Mouse (Mus musculus) thymus, adult 2 months (tissue): Measurements from ENCODE around the gene Adar. TPM values are rescaled to one million over a fixed set of nuclear protein-coding genes. Genes with fewer than 3 reads are reported as not detected.

Experiments used
- DNase-seq: peaks from one replicate; pipeline ENCODE4 v3.0.0; 2021
- H3K27ac ChIP-seq: fragments of 200-500 bp; 2 replicates; pipeline ENCODE4 v1.5.1; 2012; ENCODE audit warnings: low read length, control low read depth; ENCODE audit not compliant: control insufficient read depth, insufficient read depth
- H3K27me3 ChIP-seq: fragments of 200-500 bp; 2 replicates; pipeline ENCODE4 v1.6.1; 2012; ENCODE audit warnings: mild to moderate bottlenecking, low read length, moderate library complexity, mixed read lengths; ENCODE audit not compliant: control insufficient read depth, insufficient read depth
- H3K36me3 ChIP-seq: fragments of 200-500 bp; 2 replicates; pipeline ENCODE4 v1.6.1; 2012; ENCODE audit warnings: mild to moderate bottlenecking, low read length, moderate library complexity; ENCODE audit not compliant: control insufficient read depth, insufficient read depth
- H3K4me1 ChIP-seq: fragments of 200-500 bp; replicated peaks from 2 replicates; pipeline ENCODE4 v1.6.1; 2012; ENCODE audit warnings: low read length; ENCODE audit not compliant: control insufficient read depth, insufficient read depth
- H3K4me3 ChIP-seq: fragments of 200-500 bp; 2 replicates; pipeline ENCODE4 v1.5.1; 2012; ENCODE audit warnings: mild to moderate bottlenecking, low read length, control low read depth, moderate library complexity; ENCODE audit not compliant: control insufficient read depth, insufficient read depth
- CTCF ChIP-seq: fragments of 200-500 bp; IDR thresholded peaks from 2 replicates; pipeline ENCODE4 v1.5.1; 2012; ENCODE audit warnings: mild to moderate bottlenecking, control low read depth, low read length, moderate library complexity, borderline replicate concordance; ENCODE audit not compliant: control insufficient read depth, poor library complexity, insufficient read depth; ENCODE audit errors: extremely low read depth
- POLR2A ChIP-seq: fragments of 200-500 bp; IDR thresholded peaks from 2 replicates; pipeline ENCODE4 v1.6.1; 2012; ENCODE audit warnings: mild to moderate bottlenecking, low read length, control low read depth, moderate library complexity; ENCODE audit not compliant: control insufficient read depth, poor library complexity, insufficient read depth; ENCODE audit errors: extremely low read depth
- WGBS: fragments of 180-500 bp; shearing (Covaris S2); methylation state at CpG from one replicate; pipeline ENCODE4 v1.1.7; 2018; 5-methylcytosine and 5-hydroxymethylcytosine counted together
- polyA plus RNA-seq: library from polyadenylated mRNA; depleted of rRNA; stranded (reverse); fragments of >200 nt; gene quantifications from 2 replicates; pipeline ENCODE4 v1.2.3, GENCODE M21; 2012

Adar gene
- polyA plus RNA-seq, 1 experiment = 71.1 TPM

DNA sequence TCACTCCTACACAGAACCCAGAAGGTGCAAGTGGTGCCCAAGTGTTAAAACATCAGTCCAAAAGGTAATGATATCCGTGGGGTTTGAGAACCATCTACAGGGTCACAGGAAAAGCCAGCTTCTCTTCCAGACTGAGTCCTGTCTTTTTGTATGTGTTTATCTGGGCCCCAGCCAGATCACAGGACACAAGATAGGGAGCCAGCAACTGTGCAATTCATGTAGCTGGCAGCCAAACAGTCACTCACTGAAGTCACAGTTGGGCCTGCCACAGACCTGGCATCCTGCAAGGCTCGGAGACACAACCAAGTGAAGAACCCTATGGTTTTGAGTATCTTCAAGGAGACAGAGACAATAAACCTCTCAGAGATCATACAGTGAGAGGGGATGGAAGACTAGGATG is 43.0 kb downstream of the Adar start:
- Histone ChIP-seq H3K27ac (no peak overlapping the region), H3K27me3 (no peaks in the 10 kb centered on the region), H3K4me3 (no peak overlapping the region), H3K36me3 (no peaks in the 10 kb centered on the region), H3K4me1 (no peaks in the 10 kb centered on the region)
- WGBS = 87% methylated on average over 2 of the region's 2 CpGs
- TF ChIP-seq CTCF (no peak), POLR2A (no peak)
- no peak for DNase-seq

- no peak for TF ChIP-seq CTCF
- TF ChIP-seq POLR2A = no peak
- Histone ChIP-seq H3K4me3 (no peak overlapping the region), H3K27ac (no peak overlapping the region), H3K4me1 (no peaks in the 10 kb centered on the region; the same call in 1 of the 2 replicates), H3K27me3 (no peaks in the 10 kb centered on the region), H3K36me3 (no peaks in the 10 kb centered on the region)
- WGBS = 73% methylated on average over 3 of the region's 3 CpGs
- DNase-seq = no peak
Observed at GRCm38 (mm10) chr3:89759786-89760185, 45.0 kb downstream of the Adar start.

DNA sequence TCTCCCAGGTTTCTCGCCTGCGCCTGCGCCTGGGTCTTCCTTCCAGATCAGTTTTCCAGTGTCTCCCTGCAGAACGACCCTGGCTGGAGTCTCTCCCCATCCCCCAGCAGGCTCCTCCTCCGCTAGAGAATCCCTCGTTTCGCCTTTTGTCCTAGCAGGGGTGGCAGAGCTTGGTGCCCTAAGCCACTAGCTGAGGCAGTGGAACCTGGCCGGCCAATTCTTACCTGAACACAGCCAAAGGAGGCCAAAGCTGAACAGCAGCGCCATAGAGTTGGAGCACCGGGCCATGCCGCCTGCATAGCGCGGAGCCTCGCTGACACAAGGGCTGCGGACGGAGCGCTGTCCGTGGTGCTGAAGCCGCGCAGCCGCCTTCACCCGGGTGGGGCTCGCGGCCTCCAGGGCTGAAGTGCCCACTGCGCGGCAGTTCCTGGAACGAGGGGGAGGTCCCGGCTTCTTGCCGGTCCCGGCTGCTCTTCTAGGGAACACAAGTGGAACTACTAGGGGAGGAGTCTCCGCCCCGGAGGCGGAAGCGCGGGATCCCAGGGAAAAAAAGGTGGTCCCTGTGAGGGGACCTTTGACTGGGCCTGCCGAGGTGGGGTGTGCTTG is 49.4 kb downstream of the Adar start, which contains the start of gene Chrnb2:
Chrnb2 (minus strand) TSS at position 514 of the 606 bp plus-strand sequence.
- peak; percentile 76 for DNase-seq
- no peak within 1 kb of the TSS for H3K4me3 ChIP-seq
- no peaks in the 10 kb centered on the region for H3K27me3 ChIP-seq
- 4% methylated on average over 36 of the region's 36 CpGs for WGBS
- TF ChIP-seq POLR2A (no peak), CTCF (no peak; the same call in 1 of the 2 replicates)
- no peak within 1 kb of the TSS for H3K27ac ChIP-seq
- H3K4me1 ChIP-seq = no peaks in the 10 kb centered on the region; the same call in 1 of the 2 replicates
- H3K36me3 ChIP-seq = no peaks in the 10 kb centered on the region

- TF ChIP-seq POLR2A (no peak), CTCF (no peak)
- 81% methylated on average over 7 of the region's 7 CpGs for WGBS
- Histone ChIP-seq H3K27ac (no peak overlapping the region), H3K27me3 (no peaks in the 10 kb centered on the region), H3K36me3 (no peaks in the 10 kb centered on the region), H3K4me3 (no peak overlapping the region), H3K4me1 (peaks cover 7% of the 10 kb centered on the region)
- no peak for DNase-seq
Observed at GRCm38 (mm10) chr3:89769584-89769983, 54.8 kb downstream of the Adar start.

GRCm38 (mm10) chr3:89770425-89771002 is 55.7 kb downstream of the Adar start:
- TF ChIP-seq POLR2A = no peak
- no peak for TF ChIP-seq CTCF
- Histone ChIP-seq H3K27ac (no peak overlapping the region), H3K4me1 (peaks cover 17% of the 10 kb centered on the region), H3K36me3 (no peaks in the 10 kb centered on the region), H3K27me3 (no peaks in the 10 kb centered on the region), H3K4me3 (no peak overlapping the region)
- DNase-seq = no peak
- 90% methylated on average over 2 of the region's 2 CpGs for WGBS

DNA sequence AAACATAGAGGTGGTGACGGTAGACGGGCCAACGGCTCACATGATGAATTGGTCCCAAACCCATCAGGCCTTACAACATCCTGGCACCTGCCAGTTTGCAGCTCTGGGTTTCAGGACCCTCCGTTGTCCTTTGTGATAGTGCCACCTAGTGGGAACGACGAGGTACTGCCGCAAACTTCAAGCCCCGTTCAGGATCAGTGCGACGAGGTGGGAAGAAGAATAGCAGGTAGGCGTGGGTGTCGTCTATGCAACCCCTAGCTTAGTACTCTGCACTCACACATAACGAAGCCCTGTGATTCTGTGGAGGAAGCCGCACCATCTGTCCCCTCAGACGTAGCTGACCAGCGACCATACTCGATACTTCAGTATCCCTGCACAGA is 57.8 kb downstream of the Adar start:
- peak overlapping the region; percentile 98 for H3K4me3 ChIP-seq
- TF ChIP-seq CTCF (peak; percentile 96), POLR2A (no peak)
- no peaks in the 10 kb centered on the region for H3K27me3 ChIP-seq
- peak overlapping the region; percentile 79 for H3K27ac ChIP-seq
- peaks cover 18% of the 10 kb centered on the region for H3K36me3 ChIP-seq
- peaks cover 19% of the 10 kb centered on the region for H3K4me1 ChIP-seq
- WGBS = under 1% methylated on average over 17 of the region's 17 CpGs
- DNase-seq = peak; percentile 88
